11 mouse cellular contexts compared by ENCODE assay signal in the genomic region with DNA sequence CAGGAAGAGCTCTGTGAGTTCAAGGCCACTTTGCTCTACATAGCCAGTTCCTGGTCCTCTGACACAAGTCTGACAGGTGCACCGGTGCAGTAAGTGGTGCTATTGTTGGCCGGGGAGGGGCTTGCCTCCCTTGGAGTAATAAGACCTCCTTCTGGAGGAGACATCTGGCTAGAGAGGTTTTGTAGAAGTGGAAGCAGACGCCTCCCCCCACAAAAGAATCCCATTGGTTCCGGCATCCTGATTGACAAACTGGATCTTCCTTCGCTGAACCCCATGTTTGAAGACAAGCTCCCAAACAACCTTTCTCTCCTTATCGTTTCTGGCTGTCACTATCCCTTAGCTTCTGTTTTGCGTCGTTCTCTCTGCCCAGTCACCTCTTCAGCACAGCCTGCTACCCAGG. TPM values are rescaled to one million over a fixed set of nuclear protein-coding genes. Genes with fewer than 3 reads are reported as not detected.
DNase-seq lines count a peak whose midpoint lies in the region; ATAC-seq and TF ChIP-seq lines count a peak whose summit lies in the region.
"Had no signal": no experiment of that assay in that cellular context is flagged by ENCODE, and none has a peak within 500 bp of the region (broad histone marks: within the 10 kb centered on the region; RNA-seq: fewer than 3 reads in every experiment).

No protein-coding gene starts in this region.

- no peak overlapping the region for H3K4me3 ChIP-seq in forebrain, embryonic 15.5 days
- H3K4me3 ChIP-seq in forebrain, embryonic 12.5 days (replicated peaks), result no peak overlapping the region
- no peak overlapping the region for H3K4me3 ChIP-seq in lung, embryonic 14.5 days (ENCODE audit: low read depth, low read length)
- H3K4me3 ChIP-seq in lung, adult 2 months (replicated peaks; ENCODE audit: extremely low read depth, low read depth, low read length), result no peak overlapping the region
- peak overlapping the region; percentile 89; the same call in 1 of the 2 replicates for H3K4me3 ChIP-seq in embryonic facial prominence, embryonic 10.5 days
- no peak overlapping the region for H3K4me3 ChIP-seq in myocyte

- TF ChIP-seq POLR2A in lung, adult 2 months (IDR thresholded peaks at IDR 0.05; ENCODE audit: borderline replicate concordance, extremely low read depth, low read depth, low read length), result no peak
- TF ChIP-seq POLR2A in myocyte (IDR thresholded peaks at IDR 0.05; ENCODE audit: insufficient read length, low read depth), result no peak

- 16% methylated on average over 8 of the region's 8 CpGs for WGBS in forebrain, embryonic 15.5 days
- 11% methylated on average over 8 of the region's 8 CpGs for WGBS in forebrain, embryonic 12.5 days
- 14% methylated on average over 8 of the region's 8 CpGs for WGBS in lung, embryonic 14.5 days
- WGBS in lung, adult 2 months, result 24% methylated on average over 8 of the region's 8 CpGs
- 13% methylated on average over 8 of the region's 8 CpGs for WGBS in embryonic facial prominence, embryonic 10.5 days

- H3K36me3 ChIP-seq in forebrain, embryonic 15.5 days, result peaks cover 6% of the 10 kb centered on the region
- peaks cover 8% of the 10 kb centered on the region for H3K36me3 ChIP-seq in forebrain, embryonic 12.5 days (replicated peaks)
- H3K36me3 ChIP-seq in lung, embryonic 14.5 days (ENCODE audit: insufficient read depth), result peaks cover 8% of the 10 kb centered on the region; the same call in 1 of the 2 replicates
- H3K36me3 ChIP-seq in embryonic facial prominence, embryonic 10.5 days (replicated peaks), result peaks cover 9% of the 10 kb centered on the region
- H3K36me3 ChIP-seq in myocyte (ENCODE audit: control insufficient read depth, insufficient read depth), result no peaks in the 10 kb centered on the region

- no peak for DNase-seq in lung, embryonic 14.5 days
- DNase-seq in lung, adult 2 months, result no peak
- no peak for DNase-seq in embryonic facial prominence, embryonic 10.5 days (ENCODE audit: low spot score)
- DNase-seq in adrenal gland, postnatal 14 days, result no peak
- DNase-seq: lung, postnatal 14 days; right cerebral cortex, postnatal 4 days had no signal

- H3K27ac ChIP-seq in forebrain, embryonic 15.5 days (replicated peaks), result peak overlapping the region; percentile 36
- H3K27ac ChIP-seq in forebrain, embryonic 12.5 days, result no peak overlapping the region
- H3K27ac ChIP-seq in lung, embryonic 14.5 days (ENCODE audit: low read depth), result no peak overlapping the region
- no peak overlapping the region for H3K27ac ChIP-seq in embryonic facial prominence, embryonic 10.5 days (replicated peaks)

- 0 out of 2 replicates have a peak, but pooled peaks cover 6% of the 10 kb centered on the region for H3K27me3 ChIP-seq in forebrain, embryonic 15.5 days
- peaks cover 44% of the 10 kb centered on the region for H3K27me3 ChIP-seq in forebrain, embryonic 12.5 days
- peaks cover 5% of the 10 kb centered on the region; the same call in 1 of the 2 replicates for H3K27me3 ChIP-seq in lung, embryonic 14.5 days (ENCODE audit: insufficient read depth, low read length)
- peaks cover 68% of the 10 kb centered on the region for H3K27me3 ChIP-seq in embryonic facial prominence, embryonic 10.5 days (replicated peaks; ENCODE audit: low read depth, poor library complexity, severe bottlenecking)
- H3K27me3 ChIP-seq in myocyte (ENCODE audit: control insufficient read depth, insufficient read depth, insufficient read length), result peaks cover 13% of the 10 kb centered on the region

- no peaks in the 10 kb centered on the region for H3K9me3 ChIP-seq in forebrain, embryonic 15.5 days
- H3K9me3 ChIP-seq in forebrain, embryonic 12.5 days, result no peaks in the 10 kb centered on the region
- no peaks in the 10 kb centered on the region for H3K9me3 ChIP-seq in lung, embryonic 14.5 days (ENCODE audit: low read depth, low read length)
- no peaks in the 10 kb centered on the region for H3K9me3 ChIP-seq in embryonic facial prominence, embryonic 10.5 days
- H3K9me3 ChIP-seq: heart, embryonic 10.5 days had no signal

- peaks cover 45% of the 10 kb centered on the region for H3K4me1 ChIP-seq in forebrain, embryonic 15.5 days
- H3K4me1 ChIP-seq in forebrain, embryonic 12.5 days, result peaks cover 45% of the 10 kb centered on the region
- peaks cover 29% of the 10 kb centered on the region for H3K4me1 ChIP-seq in lung, embryonic 14.5 days (ENCODE audit: insufficient read depth)
- peaks cover 11% of the 10 kb centered on the region for H3K4me1 ChIP-seq in lung, adult 2 months (ENCODE audit: control insufficient read depth, insufficient read depth, low read length)
- peaks cover 58% of the 10 kb centered on the region for H3K4me1 ChIP-seq in embryonic facial prominence, embryonic 10.5 days

- no peak for ATAC-seq in forebrain, embryonic 15.5 days (replicated peaks)
- ATAC-seq in forebrain, embryonic 12.5 days (ENCODE audit: low FRiP score), result no peak
- ATAC-seq in lung, embryonic 14.5 days (ENCODE audit: insufficient read depth), result no peak
- no peak for ATAC-seq in megakaryocyte progenitor cell, adult 5-6 weeks (replicated peaks; ENCODE audit: poor library complexity)

- no peak for TF ChIP-seq CTCF in lung, embryonic 14.5 days (IDR thresholded peaks at IDR 0.05; ENCODE audit: low read depth)
- TF ChIP-seq CTCF in lung, adult 2 months (IDR thresholded peaks at IDR 0.05; ENCODE audit: insufficient read depth, low read length), result no peak

- H3K9ac ChIP-seq in forebrain, embryonic 15.5 days (replicated peaks), result no peak overlapping the region
- no peak overlapping the region for H3K9ac ChIP-seq in forebrain, embryonic 12.5 days
- no peak overlapping the region for H3K9ac ChIP-seq in lung, embryonic 14.5 days

- H3K79me2 ChIP-seq in myocyte (ENCODE audit: control insufficient read depth, insufficient read depth), result no peaks in the 10 kb centered on the region

- H3ac ChIP-seq in myocyte (ENCODE audit: control insufficient read depth, insufficient read length), result no peak overlapping the region

- H3K4me2 ChIP-seq in forebrain, embryonic 15.5 days (replicated peaks), result peak overlapping the region; percentile 79; the same call in 1 of the 2 replicates
- no peak overlapping the region for H3K4me2 ChIP-seq in forebrain, embryonic 12.5 days
- peak overlapping the region; percentile 5; the same call in 1 of the 2 replicates for H3K4me2 ChIP-seq in lung, embryonic 14.5 days
- H3K4me2 ChIP-seq in myocyte (ENCODE audit: low read depth), result peak overlapping the region; percentile 77

RNA-seq across cellular contexts. Expression of a gene that starts 0.8 kb away (rescaled TPM):
- polyA plus RNA-seq in forebrain, embryonic 15.5 days (2015; fragmentation: Nextera tagmentation; extraction: Ambion mirVana), result 22.5 and 24.3 TPM in 2 replicates
- polyA plus RNA-seq in forebrain, embryonic 12.5 days (2016; fragmentation: Nextera tagmentation; extraction: Ambion mirVana), result 13.3 and 15.2 TPM in 2 replicates
- polyA plus RNA-seq in lung, embryonic 14.5 days (2014; fragmentation: Nextera tagmentation; extraction: Ambion mirVana), result 7.4 and 8.3 TPM in 2 replicates
- 19.6 and 22.8 TPM in 2 replicates for polyA plus RNA-seq in lung, adult 2 months (2012; rRNA removed)
- polyA plus RNA-seq in embryonic facial prominence, embryonic 10.5 days (2016; fragmentation: Nextera tagmentation; extraction: Ambion mirVana), result 3.4 and 3.7 TPM in 2 replicates
- polyA plus RNA-seq in myocyte (2012; fragmentation: generic; extraction: Trizol), result 162 TPM
- 0.05 and 0.07 TPM in 2 replicates for total RNA-seq in megakaryocyte progenitor cell, adult 5-6 weeks (2015)
- 0.04 and 0.24 TPM in 2 replicates for total RNA-seq in megakaryocyte progenitor cell, adult 5-6 weeks (2017)
- 8.2 and 9.6 TPM in 2 replicates for total RNA-seq in adrenal gland, postnatal 14 days (2021)

RNA-seq across cellular contexts. Expression of a gene that starts 18.2 kb away (rescaled TPM):
- 61.8 and 62.0 TPM in 2 replicates for polyA plus RNA-seq in forebrain, embryonic 15.5 days (2015; fragmentation: Nextera tagmentation; extraction: Ambion mirVana)
- 55.5 and 57.6 TPM in 2 replicates for polyA plus RNA-seq in forebrain, embryonic 12.5 days (2016; fragmentation: Nextera tagmentation; extraction: Ambion mirVana)
- 113 and 116 TPM in 2 replicates for polyA plus RNA-seq in lung, embryonic 14.5 days (2014; fragmentation: Nextera tagmentation; extraction: Ambion mirVana)
- 220 and 257 TPM in 2 replicates for polyA plus RNA-seq in lung, adult 2 months (2012; rRNA removed)
- polyA plus RNA-seq in embryonic facial prominence, embryonic 10.5 days (2016; fragmentation: Nextera tagmentation; extraction: Ambion mirVana), result 79.4 and 87.3 TPM in 2 replicates
- polyA plus RNA-seq in myocyte (2012; fragmentation: generic; extraction: Trizol), result 174 TPM
- 119 and 136 TPM in 2 replicates for total RNA-seq in megakaryocyte progenitor cell, adult 5-6 weeks (2015)
- 44.0 and 45.4 TPM in 2 replicates for total RNA-seq in megakaryocyte progenitor cell, adult 5-6 weeks (2017)
- 180 and 194 TPM in 2 replicates for total RNA-seq in adrenal gland, postnatal 14 days (2021)

RNA-seq across cellular contexts. Expression of a gene that starts 21.6 kb away (rescaled TPM):
- polyA plus RNA-seq in forebrain, embryonic 15.5 days (2015; fragmentation: Nextera tagmentation; extraction: Ambion mirVana), result 4.0 and 4.7 TPM in 2 replicates
- 3.5 and 4.5 TPM in 2 replicates for polyA plus RNA-seq in forebrain, embryonic 12.5 days (2016; fragmentation: Nextera tagmentation; extraction: Ambion mirVana)
- polyA plus RNA-seq in lung, embryonic 14.5 days (2014; fragmentation: Nextera tagmentation; extraction: Ambion mirVana), result 10.1 and 10.7 TPM in 2 replicates
- 11.4 and 14.9 TPM in 2 replicates for polyA plus RNA-seq in lung, adult 2 months (2012; rRNA removed)
- 3.9 and 6.5 TPM in 2 replicates for polyA plus RNA-seq in embryonic facial prominence, embryonic 10.5 days (2016; fragmentation: Nextera tagmentation; extraction: Ambion mirVana)
- 7.2 TPM for polyA plus RNA-seq in myocyte (2012; fragmentation: generic; extraction: Trizol)
- 5.3 and 6.4 TPM in 2 replicates for total RNA-seq in megakaryocyte progenitor cell, adult 5-6 weeks (2015)
- total RNA-seq in megakaryocyte progenitor cell, adult 5-6 weeks (2017), result 14.2 and 22.3 TPM in 2 replicates
- 4.6 and 7.4 TPM in 2 replicates for total RNA-seq in adrenal gland, postnatal 14 days (2021)

RNA-seq across cellular contexts. Expression of a gene that starts 40.6 kb away (rescaled TPM):
- 144 TPM in 2 replicates for polyA plus RNA-seq in forebrain, embryonic 15.5 days (2015; fragmentation: Nextera tagmentation; extraction: Ambion mirVana)
- 173 TPM in 2 replicates for polyA plus RNA-seq in forebrain, embryonic 12.5 days (2016; fragmentation: Nextera tagmentation; extraction: Ambion mirVana)
- 223 and 244 TPM in 2 replicates for polyA plus RNA-seq in lung, embryonic 14.5 days (2014; fragmentation: Nextera tagmentation; extraction: Ambion mirVana)
- polyA plus RNA-seq in lung, adult 2 months (2012; rRNA removed), result 258 and 290 TPM in 2 replicates
- 229 and 241 TPM in 2 replicates for polyA plus RNA-seq in embryonic facial prominence, embryonic 10.5 days (2016; fragmentation: Nextera tagmentation; extraction: Ambion mirVana)
- 274 TPM for polyA plus RNA-seq in myocyte (2012; fragmentation: generic; extraction: Trizol)
- total RNA-seq in megakaryocyte progenitor cell, adult 5-6 weeks (2015), result 95.5 and 124 TPM in 2 replicates
- total RNA-seq in megakaryocyte progenitor cell, adult 5-6 weeks (2017), result 48.7 and 52.7 TPM in 2 replicates
- 373 and 415 TPM in 2 replicates for total RNA-seq in adrenal gland, postnatal 14 days (2021)

RNA-seq across cellular contexts. Expression of a gene that starts 55.1 kb away (rescaled TPM):
- polyA plus RNA-seq in forebrain, embryonic 15.5 days (2015; fragmentation: Nextera tagmentation; extraction: Ambion mirVana), result 149 and 150 TPM in 2 replicates
- 103 and 113 TPM in 2 replicates for polyA plus RNA-seq in forebrain, embryonic 12.5 days (2016; fragmentation: Nextera tagmentation; extraction: Ambion mirVana)
- polyA plus RNA-seq in lung, embryonic 14.5 days (2014; fragmentation: Nextera tagmentation; extraction: Ambion mirVana), result 1.1 and 1.3 TPM in 2 replicates
- 1.9 and 2.8 TPM in 2 replicates for polyA plus RNA-seq in lung, adult 2 months (2012; rRNA removed)
- polyA plus RNA-seq in embryonic facial prominence, embryonic 10.5 days (2016; fragmentation: Nextera tagmentation; extraction: Ambion mirVana), result 10.0 and 11.9 TPM in 2 replicates
- 10.3 TPM for polyA plus RNA-seq in myocyte (2012; fragmentation: generic; extraction: Trizol)
- not detected in 2 replicates for total RNA-seq in megakaryocyte progenitor cell, adult 5-6 weeks (2015)
- not detected in 2 replicates for total RNA-seq in megakaryocyte progenitor cell, adult 5-6 weeks (2017)
- total RNA-seq in adrenal gland, postnatal 14 days (2021), result 31.3 and 31.6 TPM in 2 replicates
